Mouse (Mus musculus): ENCODE results near the gene Cyfip2. TPM values are rescaled to one million over a fixed set of nuclear protein-coding genes. Genes with fewer than 3 reads are reported as not detected.

The Cyfip2 gene
- 92.0 and 103 TPM in 2 replicates for polyA plus RNA-seq (2015; fragmentation: Nextera tagmentation; extraction: Ambion mirVana)

DNA sequence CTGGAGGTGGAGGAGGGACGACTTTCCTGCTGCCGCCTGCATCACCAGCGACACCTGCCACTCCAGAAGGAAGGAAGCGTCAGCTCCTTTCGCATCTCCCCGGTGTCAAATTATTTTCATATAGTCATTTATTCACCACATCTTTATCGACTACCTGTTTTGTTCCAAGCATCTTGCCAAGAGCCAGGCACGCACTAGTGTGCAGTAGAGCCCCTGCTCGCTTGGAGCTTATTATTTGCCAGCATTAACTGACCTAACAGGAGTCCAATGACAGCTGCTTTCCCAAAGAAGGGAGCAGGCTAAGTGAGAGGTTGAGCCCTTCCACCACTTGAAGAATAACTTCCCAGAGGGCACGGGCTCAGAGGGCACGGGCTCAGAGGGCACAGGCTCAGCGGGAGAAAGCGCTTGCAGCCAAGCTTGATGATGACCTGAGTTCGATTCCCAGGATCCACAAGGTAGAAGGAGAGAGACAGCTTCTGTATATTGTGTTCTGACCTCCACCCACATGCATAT, at the start of gene Cyfip2:
Cyfip2 (minus strand) TSS at position 337 of the 513 bp plus-strand sequence.
- WGBS, result 4% methylated on average over 14 of the region's 14 CpGs
- no peaks in the 10 kb centered on the region for H3K27me3 ChIP-seq (replicated peaks; ENCODE audit: control insufficient read depth, insufficient read depth, low read length)
- peak; percentile 29 for ATAC-seq

DNA sequence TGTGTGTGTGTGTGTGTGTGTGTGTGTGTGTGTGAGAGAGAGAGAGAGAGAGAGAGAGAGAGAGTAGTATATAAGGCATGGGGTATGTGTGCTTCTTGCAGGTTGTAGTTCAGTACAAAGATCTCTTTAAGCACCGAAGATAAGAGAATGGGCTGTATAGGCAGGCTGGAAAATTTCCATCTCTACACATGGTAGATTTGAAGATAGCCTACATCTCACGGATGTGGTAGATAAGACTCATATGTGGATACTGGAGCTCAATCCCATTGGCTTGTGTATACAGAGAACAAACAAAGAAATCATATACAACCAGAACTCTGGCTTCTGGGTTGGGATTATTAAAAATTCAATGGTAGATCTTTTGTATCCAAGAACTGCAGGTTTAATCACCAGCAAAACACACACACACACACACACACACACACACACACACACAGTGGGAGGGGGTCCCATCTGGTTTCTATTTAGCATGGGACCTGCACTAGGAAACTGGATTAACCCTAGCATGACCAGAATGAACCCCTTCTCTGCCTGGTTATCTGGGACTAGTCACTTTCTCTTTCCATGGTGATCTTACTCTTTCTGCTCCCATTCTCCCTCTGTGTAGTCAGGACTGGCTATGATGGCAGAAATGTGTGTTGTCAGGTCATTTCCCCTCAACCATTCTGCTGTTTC, 48.5 kb upstream of the Cyfip2 start:
- Histone ChIP-seq H3K4me3 (ENCODE audit: low read length) (no peak overlapping the region), H3K9me3 (ENCODE audit: control insufficient read depth, low read length) (no peaks in the 10 kb centered on the region), H3K9ac (ENCODE audit: low read depth, low read length) (no peak overlapping the region), H3K4me1 (ENCODE audit: control insufficient read depth, insufficient read depth, low read depth, low read length) (no peaks in the 10 kb centered on the region), H3K4me2 (ENCODE audit: low read length) (no peak overlapping the region), H3K27me3 (replicated peaks; ENCODE audit: control insufficient read depth, insufficient read depth, low read length) (no peaks in the 10 kb centered on the region), H3K27ac (ENCODE audit: low read depth, low read length) (no peak overlapping the region), H3K36me3 (ENCODE audit: control insufficient read depth, insufficient read depth, low read length) (no peaks in the 10 kb centered on the region)
- 85% methylated on average over 2 of the region's 2 CpGs for WGBS
- ATAC-seq, result no peak

More for the DNA sequence above, at the start of gene Cyfip2:
- peak within 1 kb of the TSS; percentile 93 for H3K27ac ChIP-seq (ENCODE audit: low read depth, low read length)
- H3K4me1 ChIP-seq (ENCODE audit: control insufficient read depth, insufficient read depth, low read depth, low read length), result peaks cover 17% of the 10 kb centered on the region
- H3K4me3 ChIP-seq (ENCODE audit: low read length), result peak within 1 kb of the TSS; percentile 87
- H3K9ac ChIP-seq (ENCODE audit: low read depth, low read length), result peak within 1 kb of the TSS; percentile 97
- no peaks in the 10 kb centered on the region for H3K36me3 ChIP-seq (ENCODE audit: control insufficient read depth, insufficient read depth, low read length)
- no peaks in the 10 kb centered on the region for H3K9me3 ChIP-seq (ENCODE audit: control insufficient read depth, low read length)
- H3K4me2 ChIP-seq (ENCODE audit: low read length), result peak within 1 kb of the TSS; percentile 64

DNA sequence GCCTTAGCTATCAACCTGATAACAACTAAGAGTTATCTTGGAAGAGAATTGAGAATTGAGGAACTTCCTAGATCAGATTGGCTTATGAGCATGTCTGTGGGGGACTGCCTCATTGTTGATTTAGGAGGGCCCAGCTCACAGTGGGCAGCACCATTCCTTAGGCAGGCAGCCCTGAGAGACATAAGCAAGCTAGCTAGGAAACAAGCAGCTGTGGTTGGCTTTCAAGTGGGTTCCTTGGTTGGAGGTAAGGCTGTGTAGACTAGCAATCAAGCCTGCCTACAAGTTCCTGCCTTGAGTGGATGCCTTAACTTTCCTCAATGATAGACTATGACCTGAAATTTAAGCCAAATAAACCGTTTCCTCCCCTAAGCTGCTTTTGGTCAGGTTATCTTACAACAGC, 45.7 kb upstream of the Cyfip2 start:
- ATAC-seq, result no peak
- H3K27me3 ChIP-seq (replicated peaks; ENCODE audit: control insufficient read depth, insufficient read depth, low read length), result no peaks in the 10 kb centered on the region
- no peaks in the 10 kb centered on the region for H3K9me3 ChIP-seq (ENCODE audit: control insufficient read depth, low read length)
- H3K4me3 ChIP-seq (ENCODE audit: low read length), result no peak overlapping the region
- H3K27ac ChIP-seq (ENCODE audit: low read depth, low read length), result no peak overlapping the region
- no peak overlapping the region for H3K9ac ChIP-seq (ENCODE audit: low read depth, low read length)
- H3K4me2 ChIP-seq (ENCODE audit: low read length), result no peak overlapping the region
- no peaks in the 10 kb centered on the region for H3K36me3 ChIP-seq (ENCODE audit: control insufficient read depth, insufficient read depth, low read length)
- WGBS, result 63% methylated on average over 1 of the region's 1 CpGs
- H3K4me1 ChIP-seq (ENCODE audit: control insufficient read depth, insufficient read depth, low read depth, low read length), result no peaks in the 10 kb centered on the region

DNA sequence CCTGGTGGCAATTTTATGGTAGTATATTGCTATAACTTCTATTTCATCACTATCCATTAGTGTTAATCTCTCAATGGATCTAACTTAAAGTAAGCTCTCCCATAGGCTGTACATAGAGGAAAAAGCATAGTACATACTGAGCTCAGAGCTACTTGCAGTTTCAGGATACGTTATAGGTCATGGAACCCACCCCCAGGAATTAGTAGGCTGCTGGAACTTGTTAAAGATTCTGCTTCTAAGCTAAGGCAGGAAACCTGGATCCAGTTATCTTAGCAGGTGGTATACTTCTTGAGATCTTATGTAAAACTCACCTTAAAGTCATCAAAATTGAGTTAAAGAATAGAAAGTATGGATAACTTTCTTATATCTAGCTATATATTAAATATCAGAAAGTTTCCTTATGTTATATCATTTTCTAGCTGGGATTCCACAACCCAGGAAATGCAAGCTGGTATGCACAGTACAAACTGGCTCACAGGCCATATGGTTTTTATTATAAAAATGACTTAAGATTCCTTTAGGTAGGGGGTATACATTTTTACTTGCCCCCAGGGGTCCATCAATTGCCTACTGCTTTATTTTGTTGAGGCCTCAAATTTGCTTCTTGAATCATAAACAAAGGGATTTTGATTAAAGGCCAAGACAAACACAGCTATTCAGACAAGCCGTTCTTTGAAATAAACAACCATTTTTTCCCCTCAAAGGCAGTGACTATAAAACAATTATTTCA, 37.2 kb upstream of the Cyfip2 start:
- Histone ChIP-seq H3K36me3 (ENCODE audit: control insufficient read depth, insufficient read depth, low read length) (no peaks in the 10 kb centered on the region), H3K4me1 (ENCODE audit: control insufficient read depth, insufficient read depth, low read depth, low read length) (no peaks in the 10 kb centered on the region), H3K4me2 (ENCODE audit: low read length) (no peak overlapping the region), H3K27ac (ENCODE audit: low read depth, low read length) (no peak overlapping the region), H3K27me3 (replicated peaks; ENCODE audit: control insufficient read depth, insufficient read depth, low read length) (no peaks in the 10 kb centered on the region), H3K4me3 (ENCODE audit: low read length) (no peak overlapping the region), H3K9ac (ENCODE audit: low read depth, low read length) (no peak overlapping the region), H3K9me3 (ENCODE audit: control insufficient read depth, low read length) (no peaks in the 10 kb centered on the region)
- no peak for ATAC-seq
- 64% methylated on average over 2 of the region's 2 CpGs for WGBS

DNA sequence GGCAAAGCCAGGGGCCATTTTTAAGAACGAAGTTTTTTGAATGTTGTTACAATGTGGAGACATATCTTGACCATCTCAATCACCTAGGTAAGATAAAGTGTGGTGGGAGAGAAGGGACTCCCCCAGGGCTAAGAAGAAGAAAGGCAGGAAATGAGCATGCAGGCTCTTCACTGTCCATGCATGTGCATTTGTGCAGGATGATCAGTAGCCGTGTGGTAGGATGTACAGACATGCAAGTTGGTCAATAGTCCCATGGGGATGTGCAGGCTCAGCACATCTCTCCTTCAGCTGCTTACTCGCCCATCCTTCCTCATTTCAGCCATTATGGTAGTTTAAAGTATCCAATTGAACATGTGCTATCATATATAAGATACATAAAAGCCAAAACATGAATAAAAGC, 35.8 kb upstream of the Cyfip2 start:
- no peak overlapping the region for H3K4me2 ChIP-seq (ENCODE audit: low read length)
- no peaks in the 10 kb centered on the region for H3K27me3 ChIP-seq (replicated peaks; ENCODE audit: control insufficient read depth, insufficient read depth, low read length)
- no peak overlapping the region for H3K27ac ChIP-seq (ENCODE audit: low read depth, low read length)
- no peaks in the 10 kb centered on the region for H3K36me3 ChIP-seq (ENCODE audit: control insufficient read depth, insufficient read depth, low read length)
- 75% methylated on average over 3 of the region's 3 CpGs for WGBS
- no peak for ATAC-seq
- H3K9me3 ChIP-seq (ENCODE audit: control insufficient read depth, low read length), result no peaks in the 10 kb centered on the region
- no peak overlapping the region for H3K4me3 ChIP-seq (ENCODE audit: low read length)
- H3K9ac ChIP-seq (ENCODE audit: low read depth, low read length), result no peak overlapping the region
- H3K4me1 ChIP-seq (ENCODE audit: control insufficient read depth, insufficient read depth, low read depth, low read length), result no peaks in the 10 kb centered on the region

DNA sequence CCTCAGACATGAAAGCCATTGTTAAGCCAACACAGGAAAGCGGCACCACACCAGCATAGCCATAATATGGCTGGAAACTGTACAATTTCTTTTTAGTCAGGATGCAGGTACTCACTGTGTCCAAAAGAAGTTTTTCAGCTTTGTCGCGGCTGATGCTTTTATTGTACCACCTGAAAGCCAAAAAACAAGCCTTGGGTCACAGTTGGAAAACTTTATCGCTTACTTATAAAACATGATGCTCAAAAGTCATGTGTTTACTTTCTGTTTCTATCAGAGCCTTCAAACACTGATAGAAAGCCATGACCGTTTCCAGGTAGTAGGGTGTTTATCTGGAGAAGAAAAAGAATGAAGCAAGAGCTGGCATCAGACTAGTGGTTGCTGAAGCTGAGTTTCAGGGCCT, 35.1 kb upstream of the Cyfip2 start:
- Histone ChIP-seq H3K36me3 (ENCODE audit: control insufficient read depth, insufficient read depth, low read length) (no peaks in the 10 kb centered on the region), H3K4me2 (ENCODE audit: low read length) (no peak overlapping the region), H3K4me3 (ENCODE audit: low read length) (no peak overlapping the region), H3K9me3 (ENCODE audit: control insufficient read depth, low read length) (no peaks in the 10 kb centered on the region), H3K27me3 (replicated peaks; ENCODE audit: control insufficient read depth, insufficient read depth, low read length) (no peaks in the 10 kb centered on the region), H3K4me1 (ENCODE audit: control insufficient read depth, insufficient read depth, low read depth, low read length) (no peaks in the 10 kb centered on the region), H3K9ac (ENCODE audit: low read depth, low read length) (no peak overlapping the region), H3K27ac (ENCODE audit: low read depth, low read length) (no peak overlapping the region)
- WGBS, result 89% methylated on average over 5 of the region's 5 CpGs
- ATAC-seq, result no peak

DNA sequence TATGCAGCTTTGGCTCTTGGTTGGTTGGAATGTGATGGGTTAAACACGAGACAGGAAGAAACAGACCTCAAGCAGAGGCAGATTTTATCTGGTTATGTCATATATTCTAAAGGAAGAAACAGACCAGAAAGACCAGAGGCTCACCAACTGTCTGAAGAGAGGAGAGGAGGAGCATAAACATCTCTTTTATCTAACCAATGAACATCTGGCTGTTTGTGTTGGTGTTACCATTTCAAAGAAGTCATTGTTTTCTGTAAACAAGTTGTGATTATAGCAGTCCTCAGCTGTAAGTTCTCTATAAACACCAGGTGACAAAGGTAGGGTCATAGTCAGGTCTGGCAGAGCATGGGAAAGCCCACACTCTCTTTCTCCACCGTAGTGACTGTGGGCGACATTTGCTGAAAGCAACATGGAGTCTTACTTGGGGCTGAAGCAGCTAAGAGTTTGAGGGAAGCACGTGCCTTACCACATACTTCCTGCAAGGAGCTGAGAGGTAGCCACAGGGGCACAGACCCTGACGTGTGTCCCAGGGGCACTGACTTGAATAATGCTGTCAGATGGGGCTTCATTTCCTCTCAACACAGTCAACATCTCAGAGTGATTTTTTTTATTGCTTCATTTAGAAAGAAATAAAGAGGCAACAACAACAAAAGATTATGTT, 31.4 kb upstream of the Cyfip2 start:
- Histone ChIP-seq H3K27ac (ENCODE audit: low read depth, low read length) (no peak overlapping the region), H3K36me3 (ENCODE audit: control insufficient read depth, insufficient read depth, low read length) (no peaks in the 10 kb centered on the region), H3K27me3 (replicated peaks; ENCODE audit: control insufficient read depth, insufficient read depth, low read length) (no peaks in the 10 kb centered on the region), H3K4me1 (ENCODE audit: control insufficient read depth, insufficient read depth, low read depth, low read length) (no peaks in the 10 kb centered on the region), H3K4me3 (ENCODE audit: low read length) (no peak overlapping the region), H3K9ac (ENCODE audit: low read depth, low read length) (no peak overlapping the region), H3K9me3 (ENCODE audit: control insufficient read depth, low read length) (no peaks in the 10 kb centered on the region), H3K4me2 (ENCODE audit: low read length) (no peak overlapping the region)
- ATAC-seq, result no peak
- 60% methylated on average over 5 of the region's 5 CpGs for WGBS

DNA sequence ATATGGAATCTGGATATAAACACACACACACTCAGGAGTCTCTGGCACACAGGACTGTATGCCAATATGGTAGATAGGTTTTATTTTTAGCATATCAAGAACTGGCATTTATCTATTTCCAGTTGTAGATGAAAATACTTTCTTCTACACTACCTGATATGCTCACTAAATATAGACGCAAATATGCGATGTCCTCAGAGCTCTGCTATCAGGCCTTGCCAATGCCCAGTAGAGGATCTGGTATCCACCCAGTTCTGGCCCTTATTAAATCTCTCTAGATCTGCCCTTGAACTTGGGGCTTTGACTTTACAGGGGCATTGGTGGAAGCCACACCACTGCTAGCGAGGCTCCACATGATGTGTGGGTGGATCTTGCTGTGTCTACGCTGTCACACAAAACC, 29.3 kb upstream of the Cyfip2 start:
- no peak overlapping the region for H3K4me2 ChIP-seq (ENCODE audit: low read length)
- no peak for ATAC-seq
- H3K4me3 ChIP-seq (ENCODE audit: low read length), result no peak overlapping the region
- H3K27ac ChIP-seq (ENCODE audit: low read depth, low read length), result no peak overlapping the region
- H3K36me3 ChIP-seq (ENCODE audit: control insufficient read depth, insufficient read depth, low read length), result no peaks in the 10 kb centered on the region
- H3K4me1 ChIP-seq (ENCODE audit: control insufficient read depth, insufficient read depth, low read depth, low read length), result no peaks in the 10 kb centered on the region
- no peaks in the 10 kb centered on the region for H3K27me3 ChIP-seq (replicated peaks; ENCODE audit: control insufficient read depth, insufficient read depth, low read length)
- 95% methylated on average over 4 of the region's 4 CpGs for WGBS
- no peak overlapping the region for H3K9ac ChIP-seq (ENCODE audit: low read depth, low read length)
- H3K9me3 ChIP-seq (ENCODE audit: control insufficient read depth, low read length), result no peaks in the 10 kb centered on the region

DNA sequence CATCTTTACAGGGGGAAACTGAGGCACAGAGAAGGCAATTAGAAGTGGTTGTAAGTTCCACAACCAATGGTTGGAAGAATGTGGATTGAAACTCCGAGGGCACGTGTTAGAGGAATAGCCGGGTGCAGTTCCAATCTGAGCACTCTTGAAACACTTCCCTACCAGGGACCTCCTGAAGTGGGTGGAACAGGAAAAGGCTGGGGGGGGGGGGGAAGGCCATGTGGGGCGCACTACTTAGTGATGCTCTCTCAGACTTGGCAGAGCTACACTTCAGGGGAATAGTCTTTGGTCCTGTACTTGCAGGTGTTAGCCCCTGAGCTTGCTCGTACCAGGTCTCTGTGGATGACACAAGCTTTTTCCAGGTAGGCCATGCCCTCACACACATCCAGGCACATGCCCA, 23.4 kb upstream of the Cyfip2 start:
- no peaks in the 10 kb centered on the region for H3K27me3 ChIP-seq (replicated peaks; ENCODE audit: control insufficient read depth, insufficient read depth, low read length)
- H3K9ac ChIP-seq (ENCODE audit: low read depth, low read length), result no peak overlapping the region
- H3K4me3 ChIP-seq (ENCODE audit: low read length), result no peak overlapping the region
- no peaks in the 10 kb centered on the region for H3K9me3 ChIP-seq (ENCODE audit: control insufficient read depth, low read length)
- WGBS, result 91% methylated on average over 5 of the region's 5 CpGs
- no peaks in the 10 kb centered on the region for H3K36me3 ChIP-seq (ENCODE audit: control insufficient read depth, insufficient read depth, low read length)
- no peaks in the 10 kb centered on the region for H3K4me1 ChIP-seq (ENCODE audit: control insufficient read depth, insufficient read depth, low read depth, low read length)
- H3K4me2 ChIP-seq (ENCODE audit: low read length), result no peak overlapping the region
- no peak for ATAC-seq
- H3K27ac ChIP-seq (ENCODE audit: low read depth, low read length), result no peak overlapping the region

Data from hindbrain, embryonic 16.5 days (tissue).